Comparison of ENCODE assay signal across 13 mouse cellular contexts in the genomic region with DNA sequence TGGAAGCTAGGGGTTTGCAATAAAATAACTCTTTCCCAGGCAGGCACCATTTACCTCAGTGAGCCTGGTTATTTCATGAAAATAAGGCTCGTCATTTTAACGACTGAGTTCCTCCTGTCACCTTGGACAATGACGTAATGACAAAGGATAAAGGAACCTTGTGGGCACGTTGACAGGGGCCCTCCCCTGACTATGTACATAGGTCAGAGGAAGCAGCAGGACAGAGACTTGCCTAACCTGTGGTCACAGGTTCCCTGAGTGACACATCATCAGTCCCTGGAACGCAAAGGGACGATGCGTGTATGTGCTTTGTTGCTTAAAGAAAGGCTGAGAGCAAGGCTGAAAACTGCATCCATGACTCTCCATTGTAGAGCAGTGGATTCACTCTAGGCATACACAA. TPM values are rescaled to one million over a fixed set of nuclear protein-coding genes. Genes with fewer than 3 reads are reported as not detected.
DNase-seq lines count a peak whose midpoint lies in the region; ATAC-seq lines count a peak whose summit lies in the region.
"Had no signal": no experiment of that assay in that cellular context is flagged by ENCODE, and none has a peak within 500 bp of the region (broad histone marks: within the 10 kb centered on the region; RNA-seq: fewer than 3 reads in every experiment).

No protein-coding gene starts in this region.

- ATAC-seq in forebrain, embryonic 11.5 days (replicated peaks; ENCODE audit: low FRiP score), result no peak
- 0 out of 2 replicates have a peak, but pooled peaks have one; percentile 9 for ATAC-seq in hindbrain, embryonic 15.5 days (ENCODE audit: low FRiP score, low read depth)
- no peak for ATAC-seq in midbrain, embryonic 15.5 days (replicated peaks)

- peak; percentile 5 for DNase-seq in CD4-positive, CD25-positive, alpha-beta regulatory T cell, adult 2 months (ENCODE audit: low read depth, low spot score)
- peak; percentile 41 for DNase-seq in forebrain, embryonic 11.5 days (ENCODE audit: low spot score)
- no peak for DNase-seq in thymus, postnatal 14 days
- no peak for DNase-seq in embryo, embryonic 10 days (ENCODE audit: low spot score)
- no peak for DNase-seq in thymus, postnatal 10 days (ENCODE audit: low spot score in 2 of 2)
- DNase-seq in retina, embryonic 14.5 days (ENCODE audit: low spot score), result no peak
- DNase-seq: kidney, adult 9 months; right cerebral cortex, postnatal 25 days had no signal

- H3K9ac ChIP-seq in forebrain, embryonic 11.5 days (ENCODE audit: low read length), result peak overlapping the region; percentile 8; the same call in 1 of the 2 replicates
- peak overlapping the region; percentile 18; the same call in 1 of the 2 replicates for H3K9ac ChIP-seq in hindbrain, embryonic 15.5 days
- H3K9ac ChIP-seq in midbrain, embryonic 15.5 days, result 0 out of 2 replicates have a peak overlapping the region, but pooled peaks have one; percentile 17
- H3K9ac ChIP-seq: liver, embryonic 14.5 days had no signal

- no peaks in the 10 kb centered on the region for H3K27me3 ChIP-seq in forebrain, embryonic 11.5 days (ENCODE audit: control insufficient read depth, insufficient read depth, low read length)
- no peaks in the 10 kb centered on the region for H3K27me3 ChIP-seq in hindbrain, embryonic 15.5 days
- no peaks in the 10 kb centered on the region for H3K27me3 ChIP-seq in midbrain, embryonic 15.5 days (replicated peaks)

- H3K36me3 ChIP-seq in forebrain, embryonic 11.5 days (ENCODE audit: control insufficient read depth, insufficient read depth, low read length), result peaks cover 5% of the 10 kb centered on the region; the same call in 1 of the 2 replicates
- H3K36me3 ChIP-seq in hindbrain, embryonic 15.5 days, result peaks cover 39% of the 10 kb centered on the region
- H3K36me3 ChIP-seq in midbrain, embryonic 15.5 days (replicated peaks), result peaks cover 32% of the 10 kb centered on the region; the same call in 1 of the 2 replicates
- H3K36me3 ChIP-seq: G1E had no signal

- no peak overlapping the region for H3K4me2 ChIP-seq in forebrain, embryonic 11.5 days (ENCODE audit: low read depth, low read length, severe bottlenecking)
- H3K4me2 ChIP-seq in hindbrain, embryonic 15.5 days, result peak overlapping the region; percentile 31
- H3K4me2 ChIP-seq in midbrain, embryonic 15.5 days, result peak overlapping the region; percentile 29; the same call in 1 of the 2 replicates
- H3K4me2 ChIP-seq: heart, embryonic 11.5 days had no signal

- peaks cover 30% of the 10 kb centered on the region for H3K4me1 ChIP-seq in forebrain, embryonic 11.5 days (replicated peaks; ENCODE audit: control insufficient read depth, insufficient read depth, low read length)
- peaks cover 84% of the 10 kb centered on the region for H3K4me1 ChIP-seq in hindbrain, embryonic 15.5 days (replicated peaks)
- peaks cover 74% of the 10 kb centered on the region for H3K4me1 ChIP-seq in midbrain, embryonic 15.5 days

- peak overlapping the region; percentile 90 for H3K27ac ChIP-seq in forebrain, embryonic 11.5 days (ENCODE audit: low read depth, low read length)
- H3K27ac ChIP-seq in hindbrain, embryonic 15.5 days (replicated peaks), result no peak overlapping the region
- peak overlapping the region; percentile 47 for H3K27ac ChIP-seq in midbrain, embryonic 15.5 days
- H3K27ac ChIP-seq: liver, embryonic 14.5 days had no signal

- 48% methylated on average over 7 of the region's 7 CpGs for WGBS in forebrain, embryonic 11.5 days
- WGBS in hindbrain, embryonic 15.5 days, result 30% methylated on average over 7 of the region's 7 CpGs
- WGBS in midbrain, embryonic 15.5 days, result 46% methylated on average over 7 of the region's 7 CpGs

- no peaks in the 10 kb centered on the region for H3K9me3 ChIP-seq in forebrain, embryonic 11.5 days (ENCODE audit: control insufficient read depth, low read length)
- H3K9me3 ChIP-seq in hindbrain, embryonic 15.5 days, result no peaks in the 10 kb centered on the region
- H3K9me3 ChIP-seq in midbrain, embryonic 15.5 days, result no peaks in the 10 kb centered on the region

- H3K4me3 ChIP-seq in forebrain, embryonic 11.5 days (ENCODE audit: low read depth, low read length), result no peak overlapping the region
- H3K4me3 ChIP-seq in hindbrain, embryonic 15.5 days, result no peak overlapping the region
- H3K4me3 ChIP-seq in midbrain, embryonic 15.5 days, result no peak overlapping the region

RNA-seq across cellular contexts. Expression of gene Map1b, which starts 13.4 kb away (rescaled TPM):
- 823 and 854 TPM in 2 replicates for polyA plus RNA-seq in forebrain, embryonic 11.5 days (2014; fragmentation: Nextera tagmentation; extraction: Ambion mirVana)
- 2,014 and 2,064 TPM in 2 replicates for polyA plus RNA-seq in hindbrain, embryonic 15.5 days (2015; fragmentation: Nextera tagmentation; extraction: Ambion mirVana)
- 2,126 and 2,223 TPM in 2 replicates for polyA plus RNA-seq in midbrain, embryonic 15.5 days (2015; fragmentation: Nextera tagmentation; extraction: Ambion mirVana)
- polyA plus RNA-seq: G1E had no signal

Comparison
In these comparisons a context has a peak if more than half of its experiments do, and no peak if none do; other contexts are left out.
1. DNase-seq: peak in CD4-positive, CD25-positive, alpha-beta regulatory T cell, adult 2 months (single experiment) and forebrain, embryonic 11.5 days (single experiment); none in thymus, postnatal 14 days (single experiment), embryo, embryonic 10 days (single experiment), thymus, postnatal 10 days (0 of 2) and retina, embryonic 14.5 days (single experiment).
2. Peak in every context shown above with its lines, with median percentiles within 50 percentile points of each other: H3K9ac ChIP-seq.